Mouse (Mus musculus) midbrain, embryonic 15.5 days (tissue): ENCODE results near the gene Slc12a9. TPM values are rescaled to one million over a fixed set of nuclear protein-coding genes. Genes with fewer than 3 reads are reported as not detected.

Experiments
- ATAC-seq: fragments of 200-750 bp; cut with Nextera tagmentation; replicated peaks from 2 replicates; pipeline ENCODE4 v1.8.0; 2017; ENCODE audit warnings: moderate TSS enrichment
- H3K27ac ChIP-seq: fragments of 300-500 bp; sonication (generic); 2 replicates; pipeline ENCODE4 v1.5.1; 2015; ENCODE audit warnings: mild to moderate bottlenecking, inconsistent platforms
- H3K27me3 ChIP-seq: fragments of 300-500 bp; sonication (generic); replicated peaks from 2 replicates; pipeline ENCODE4 v1.6.1; 2015; ENCODE audit warnings: inconsistent platforms
- H3K36me3 ChIP-seq: fragments of 300-500 bp; sonication (generic); replicated peaks from 2 replicates; pipeline ENCODE4 v1.6.1; 2015; ENCODE audit warnings: inconsistent platforms
- H3K4me1 ChIP-seq: fragments of 300-500 bp; sonication (generic); 2 replicates; pipeline ENCODE4 v1.6.1; 2015; ENCODE audit warnings: inconsistent platforms
- H3K4me2 ChIP-seq: fragments of 300-500 bp; sonication (generic); 2 replicates; pipeline ENCODE4 v1.6.1; 2015; ENCODE audit warnings: inconsistent platforms, mild to moderate bottlenecking, moderate library complexity
- H3K4me3 ChIP-seq: fragments of 300-500 bp; sonication (generic); 2 replicates; pipeline ENCODE4 v1.5.1; 2015; ENCODE audit warnings: mild to moderate bottlenecking, inconsistent platforms
- H3K9ac ChIP-seq: fragments of 300-500 bp; sonication (generic); 2 replicates; pipeline ENCODE4 v1.6.1; 2015; ENCODE audit warnings: mild to moderate bottlenecking, inconsistent platforms
- H3K9me3 ChIP-seq: fragments of 300-500 bp; sonication (generic); 2 replicates; pipeline ENCODE4 v1.6.1; 2016; ENCODE audit warnings: inconsistent platforms
- WGBS: fragments of 180-500 bp; shearing (Covaris S2); methylation state at CpG from one replicate; pipeline ENCODE4 v1.1.7; 2015; ENCODE audit warnings: mixed read lengths; 5-methylcytosine and 5-hydroxymethylcytosine counted together
- polyA plus RNA-seq: library from polyadenylated mRNA; unstranded; fragments of >200 nt; fragmentation: Nextera tagmentation; extraction: Ambion mirVana; gene quantifications from 2 replicates; pipeline ENCODE4 v1.2.1, GENCODE M21; 2015

Gene Slc12a9
- polyA plus RNA-seq = 27.7 and 29.5 TPM in 2 replicates

DNA sequence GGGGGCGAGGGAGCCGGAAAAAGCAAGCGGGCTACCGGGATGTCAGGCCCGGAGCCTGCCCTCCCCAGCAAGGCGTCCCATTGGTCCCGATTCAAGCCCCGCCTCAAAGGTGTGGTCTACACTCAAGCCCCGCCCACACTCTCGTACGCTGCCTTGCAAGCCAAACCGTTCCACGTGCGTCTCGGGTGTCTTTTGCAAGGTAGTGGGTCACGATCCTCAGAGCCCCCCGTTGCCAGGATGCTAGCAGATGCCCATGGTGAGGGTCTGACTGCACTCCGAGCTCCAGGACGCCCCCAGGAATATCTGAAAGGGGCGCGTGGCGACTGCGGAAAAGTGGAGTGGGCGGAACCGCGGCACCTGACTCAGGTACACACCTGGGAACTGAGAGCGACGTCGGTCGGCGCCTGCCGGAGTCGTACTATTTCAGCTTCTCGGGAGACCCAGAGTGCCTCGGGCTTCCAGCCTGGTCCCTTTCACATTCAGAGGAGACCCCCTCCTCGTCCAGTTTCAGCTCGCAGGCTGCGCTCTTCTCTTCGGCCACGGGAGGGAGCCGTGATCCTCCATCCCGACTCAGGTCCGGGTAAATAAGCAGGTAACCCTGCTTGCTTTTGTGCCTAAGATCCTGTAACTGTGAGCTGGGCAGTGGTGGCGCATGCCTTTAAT lies at the start of gene Slc12a9:
Gene Slc12a9 (minus strand): TSS at position 86 of the 663 bp plus-strand sequence.
- peak within 1 kb of the TSS; percentile 91 for H3K4me2 ChIP-seq
- H3K4me1 ChIP-seq = peaks cover 21% of the 10 kb centered on the region
- no peaks in the 10 kb centered on the region for H3K9me3 ChIP-seq
- H3K4me3 ChIP-seq = peak within 1 kb of the TSS; percentile 77
- 0 out of 2 replicates have a peak, but pooled peaks cover 4% of the 10 kb centered on the region for H3K36me3 ChIP-seq
- peak within 1 kb of the TSS; percentile 88 for H3K9ac ChIP-seq
- H3K27ac ChIP-seq = peak within 1 kb of the TSS; percentile 82
- WGBS = under 1% methylated on average over 44 of the region's 44 CpGs
- H3K27me3 ChIP-seq = no peaks in the 10 kb centered on the region
- ATAC-seq = peak; percentile 93

DNA sequence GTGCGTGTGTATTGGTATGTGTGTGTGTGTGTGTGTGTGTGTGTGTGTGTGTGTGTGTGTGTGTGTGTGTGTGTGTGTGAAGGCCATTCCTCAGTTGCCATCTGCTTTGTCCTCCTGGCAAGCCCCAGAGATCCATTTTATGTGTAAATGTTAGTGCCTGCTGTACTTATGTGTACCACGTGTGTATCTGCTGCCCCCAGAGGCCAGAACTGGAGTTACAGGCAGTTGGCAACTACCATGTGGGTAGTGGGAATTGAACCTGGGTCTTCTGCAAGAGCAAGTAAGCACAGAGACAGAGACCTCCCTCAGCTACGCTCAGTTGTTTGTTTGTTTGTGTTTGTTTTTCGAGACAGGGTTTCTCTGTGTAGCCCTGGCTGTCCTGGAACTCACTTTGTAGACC lies 47.8 kb upstream of the Slc12a9 start:
- WGBS = 61% methylated on average over 4 of the region's 4 CpGs
- Histone ChIP-seq H3K9ac (no peak overlapping the region), H3K27ac (no peak overlapping the region)

DNA sequence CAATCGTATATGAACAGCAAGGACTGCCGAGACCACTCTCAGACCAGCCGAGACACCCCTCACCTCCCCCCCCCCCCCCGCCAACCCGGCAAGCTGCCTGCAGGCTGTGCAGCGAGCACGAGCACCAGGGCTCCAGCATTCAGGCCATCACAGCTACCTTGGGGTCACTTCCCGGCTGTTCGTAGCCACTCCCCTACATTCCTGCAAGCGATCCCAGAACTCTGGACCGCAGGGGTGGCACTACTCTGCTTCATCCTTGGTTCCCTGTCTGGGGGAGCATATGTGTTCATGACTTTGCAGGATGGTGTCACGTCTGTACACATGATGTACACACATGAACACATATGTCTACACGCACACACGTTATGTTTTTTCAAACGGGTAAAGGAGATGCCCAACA lies 44.2 kb upstream of the Slc12a9 start:
- Histone ChIP-seq H3K27me3 (no peaks in the 10 kb centered on the region), H3K4me3 (no peak overlapping the region), H3K27ac (no peak overlapping the region), H3K4me1 (0 out of 2 replicates have a peak, but pooled peaks cover 6% of the 10 kb centered on the region), H3K36me3 (no peaks in the 10 kb centered on the region), H3K9me3 (no peaks in the 10 kb centered on the region), H3K4me2 (no peak overlapping the region), H3K9ac (no peak overlapping the region)
- 31% methylated on average over 11 of the region's 15 CpGs for WGBS
- no peak for ATAC-seq

More for the DNA sequence above, 47.8 kb upstream of the Slc12a9 start:
- Histone ChIP-seq H3K36me3 (no peaks in the 10 kb centered on the region), H3K27me3 (no peaks in the 10 kb centered on the region), H3K4me2 (no peak overlapping the region), H3K4me1 (0 out of 2 replicates have a peak, but pooled peaks cover 6% of the 10 kb centered on the region), H3K9me3 (no peaks in the 10 kb centered on the region), H3K4me3 (no peak overlapping the region)
- no peak for ATAC-seq

DNA sequence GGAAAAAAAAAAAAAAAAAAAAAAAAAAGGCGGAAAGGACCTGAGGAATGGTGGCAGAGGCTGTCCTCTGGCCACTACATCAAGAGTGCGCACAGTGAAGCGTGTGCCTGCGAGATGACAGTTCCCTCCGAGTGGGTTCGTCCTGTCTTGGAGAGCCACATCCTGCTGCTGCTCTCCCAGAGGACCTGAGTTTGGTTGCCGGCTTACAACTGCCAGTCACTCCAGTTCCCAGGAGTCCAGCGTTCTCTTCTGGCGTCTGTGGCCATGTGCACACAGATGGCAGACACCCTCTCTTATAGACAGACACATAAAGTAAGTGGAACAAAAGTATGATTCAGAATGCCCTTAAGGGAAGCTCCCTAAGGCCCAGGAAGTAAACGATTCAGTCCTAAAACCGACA lies 43.8 kb upstream of the Slc12a9 start:
- H3K9me3 ChIP-seq = no peaks in the 10 kb centered on the region
- H3K27ac ChIP-seq = no peak overlapping the region
- WGBS = 40% methylated on average over 10 of the region's 11 CpGs
- H3K9ac ChIP-seq = no peak overlapping the region
- H3K27me3 ChIP-seq = no peaks in the 10 kb centered on the region
- H3K4me2 ChIP-seq = no peak overlapping the region
- H3K4me1 ChIP-seq = 0 out of 2 replicates have a peak, but pooled peaks cover 6% of the 10 kb centered on the region
- no peak for ATAC-seq
- no peak overlapping the region for H3K4me3 ChIP-seq
- no peaks in the 10 kb centered on the region for H3K36me3 ChIP-seq

GRCm38 (mm10) chr5:137376722-137377121 lies 43.3 kb upstream of the Slc12a9 start:
- Histone ChIP-seq H3K27me3 (no peaks in the 10 kb centered on the region), H3K36me3 (no peaks in the 10 kb centered on the region), H3K9me3 (no peaks in the 10 kb centered on the region), H3K27ac (no peak overlapping the region), H3K4me1 (0 out of 2 replicates have a peak, but pooled peaks cover 6% of the 10 kb centered on the region), H3K4me2 (no peak overlapping the region), H3K4me3 (no peak overlapping the region), H3K9ac (no peak overlapping the region)
- ATAC-seq = no peak
- WGBS = 48% methylated on average over 9 of the region's 9 CpGs

DNA sequence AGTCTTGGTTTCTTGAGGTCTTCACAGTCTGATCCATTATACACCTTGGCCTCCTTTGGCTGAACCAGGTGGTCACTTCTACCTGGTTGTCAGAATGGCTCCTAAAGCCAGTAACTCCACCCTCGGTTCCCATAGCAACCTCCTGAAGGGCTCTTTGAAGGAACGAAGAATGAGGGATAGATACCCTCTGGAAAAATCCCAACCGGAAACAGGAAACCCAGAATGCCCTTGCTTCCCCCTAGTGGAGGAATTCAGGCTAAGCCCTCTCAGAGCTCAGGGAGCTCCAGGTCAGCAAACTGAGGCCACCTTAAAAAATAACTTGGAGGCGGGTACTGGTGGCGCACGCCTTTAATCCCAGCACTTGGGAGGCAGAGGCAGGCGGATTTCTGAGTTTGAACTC lies 42.8 kb upstream of the Slc12a9 start:
- no peak overlapping the region for H3K9ac ChIP-seq
- no peaks in the 10 kb centered on the region for H3K27me3 ChIP-seq
- H3K4me2 ChIP-seq = no peak overlapping the region
- ATAC-seq = no peak
- H3K4me1 ChIP-seq = 0 out of 2 replicates have a peak, but pooled peaks cover 6% of the 10 kb centered on the region
- WGBS = 39% methylated on average over 7 of the region's 7 CpGs
- H3K4me3 ChIP-seq = no peak overlapping the region
- H3K9me3 ChIP-seq = no peaks in the 10 kb centered on the region
- no peaks in the 10 kb centered on the region for H3K36me3 ChIP-seq
- no peak overlapping the region for H3K27ac ChIP-seq

GRCm38 (mm10) chr5:137375627-137376026 lies 42.2 kb upstream of the Slc12a9 start:
- Histone ChIP-seq H3K36me3 (no peaks in the 10 kb centered on the region), H3K4me3 (no peak overlapping the region), H3K9me3 (no peaks in the 10 kb centered on the region), H3K27me3 (no peaks in the 10 kb centered on the region), H3K4me1 (0 out of 2 replicates have a peak, but pooled peaks cover 6% of the 10 kb centered on the region), H3K27ac (no peak overlapping the region), H3K4me2 (no peak overlapping the region), H3K9ac (no peak overlapping the region)
- whole genome bisulfite sequencing = 31% methylated on average over 2 of the region's 2 CpGs
- ATAC-seq = no peak

GRCm38 (mm10) chr5:137374521-137375080 lies 41.2 kb upstream of the Slc12a9 start:
- 93% methylated on average over 4 of the region's 4 CpGs for WGBS
- Histone ChIP-seq H3K9ac (no peak overlapping the region), H3K9me3 (no peaks in the 10 kb centered on the region), H3K36me3 (no peaks in the 10 kb centered on the region), H3K4me2 (no peak overlapping the region), H3K27ac (no peak overlapping the region), H3K27me3 (no peaks in the 10 kb centered on the region), H3K4me1 (0 out of 2 replicates have a peak, but pooled peaks cover 6% of the 10 kb centered on the region), H3K4me3 (no peak overlapping the region)
- no peak for ATAC-seq

- Histone ChIP-seq H3K4me1 (0 out of 2 replicates have a peak, but pooled peaks cover 6% of the 10 kb centered on the region), H3K9ac (no peak overlapping the region), H3K27ac (no peak overlapping the region), H3K27me3 (no peaks in the 10 kb centered on the region), H3K4me2 (no peak overlapping the region), H3K4me3 (no peak overlapping the region), H3K36me3 (no peaks in the 10 kb centered on the region), H3K9me3 (no peaks in the 10 kb centered on the region)
- WGBS = 88% methylated on average over 12 of the region's 12 CpGs
- no peak for ATAC-seq
Measured at GRCm38 (mm10) chr5:137373371-137373950, 40.1 kb upstream of the Slc12a9 start.

DNA sequence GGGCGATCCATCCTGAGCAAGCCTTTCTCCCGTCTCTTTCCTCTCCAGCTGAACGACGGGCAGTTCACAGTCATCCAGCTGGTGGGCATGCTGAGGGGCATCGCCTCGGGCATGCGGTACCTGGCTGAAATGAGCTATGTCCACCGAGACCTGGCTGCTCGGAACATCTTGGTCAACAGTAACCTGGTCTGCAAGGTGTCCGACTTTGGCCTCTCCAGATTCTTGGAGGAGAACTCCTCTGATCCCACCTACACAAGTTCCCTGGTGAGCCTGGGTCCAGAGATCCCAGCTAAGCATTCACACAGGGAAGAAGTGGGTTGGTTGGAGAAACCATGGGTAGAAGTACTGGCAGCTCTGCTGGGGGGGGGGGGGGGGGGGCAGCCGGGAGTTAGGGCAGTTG lies 36.3 kb upstream of the Slc12a9 start:
- Histone ChIP-seq H3K4me3 (no peak overlapping the region), H3K27ac (no peak overlapping the region), H3K27me3 (no peaks in the 10 kb centered on the region), H3K9ac (no peak overlapping the region), H3K36me3 (no peaks in the 10 kb centered on the region), H3K9me3 (no peaks in the 10 kb centered on the region), H3K4me2 (no peak overlapping the region), H3K4me1 (no peaks in the 10 kb centered on the region)
- 92% methylated on average over 11 of the region's 11 CpGs for WGBS
- no peak for ATAC-seq

- no peak overlapping the region for H3K27ac ChIP-seq
- no peak overlapping the region for H3K4me3 ChIP-seq
- H3K9me3 ChIP-seq = no peaks in the 10 kb centered on the region
- H3K27me3 ChIP-seq = no peaks in the 10 kb centered on the region
- no peak for ATAC-seq
- H3K4me2 ChIP-seq = no peak overlapping the region
- no peaks in the 10 kb centered on the region for H3K4me1 ChIP-seq
- WGBS = 45% methylated on average over 7 of the region's 7 CpGs
- H3K36me3 ChIP-seq = no peaks in the 10 kb centered on the region
- H3K9ac ChIP-seq = no peak overlapping the region
Measured at GRCm38 (mm10) chr5:137358382-137358781, 25.0 kb upstream of the Slc12a9 start.

- ATAC-seq = no peak
- peaks cover 11% of the 10 kb centered on the region; the same call in 1 of the 2 replicates for H3K27me3 ChIP-seq
- 87% methylated on average over 17 of the region's 17 CpGs for WGBS
- no peak overlapping the region for H3K9ac ChIP-seq
- H3K4me2 ChIP-seq = no peak overlapping the region
- H3K36me3 ChIP-seq = no peaks in the 10 kb centered on the region
- H3K9me3 ChIP-seq = no peaks in the 10 kb centered on the region
- no peak overlapping the region for H3K4me3 ChIP-seq
- H3K4me1 ChIP-seq = peaks cover 28% of the 10 kb centered on the region
- no peak overlapping the region for H3K27ac ChIP-seq
Measured at GRCm38 (mm10) chr5:137354091-137354490, 20.7 kb upstream of the Slc12a9 start.
